Mouse (Mus musculus) liver, embryonic 16.5 days (tissue): ENCODE measurements around the gene Aldh1b1. TPM values are rescaled to one million over a fixed set of nuclear protein-coding genes. Genes with fewer than 3 reads are reported as not detected.

Source experiments
- ATAC-seq: fragments of 200-750 bp; cut with Nextera tagmentation; 2 replicates; pipeline ENCODE4 v1.8.0; 2017; ENCODE audit warnings: low read depth, mild to moderate bottlenecking, moderate number of reproducible peaks, moderate library complexity
- H3K27ac ChIP-seq: fragments of 300-500 bp; sonication (generic); 2 replicates; pipeline ENCODE4 v1.5.1; 2014; ENCODE audit warnings: mild to moderate bottlenecking, low read length
- H3K27me3 ChIP-seq: fragments of 300-500 bp; sonication (generic); 2 replicates; pipeline ENCODE4 v1.6.1; 2014; ENCODE audit warnings: low read depth, low read length, mixed read lengths; ENCODE audit not compliant: control insufficient read depth, insufficient read depth
- H3K36me3 ChIP-seq: fragments of 300-500 bp; sonication (generic); 2 replicates; pipeline ENCODE4 v1.6.1; 2014; ENCODE audit warnings: mild to moderate bottlenecking; ENCODE audit not compliant: control insufficient read depth, insufficient read depth
- H3K4me1 ChIP-seq: fragments of 300-500 bp; sonication (generic); 2 replicates; pipeline ENCODE4 v1.6.1; 2014; ENCODE audit warnings: low read depth, low read length, mixed read lengths; ENCODE audit not compliant: control insufficient read depth
- H3K4me2 ChIP-seq: fragments of 300-500 bp; sonication (generic); 2 replicates; pipeline ENCODE4 v1.6.1; 2014; ENCODE audit warnings: low read depth, low read length, mixed read lengths
- H3K4me3 ChIP-seq: fragments of 300-500 bp; sonication (generic); 2 replicates; pipeline ENCODE4 v1.5.1; 2014; ENCODE audit warnings: low read depth, mild to moderate bottlenecking, low read length
- H3K9ac ChIP-seq: fragments of 300-500 bp; sonication (generic); 2 replicates; pipeline ENCODE4 v1.6.1; 2014; ENCODE audit warnings: low read depth, low read length
- H3K9me3 ChIP-seq: fragments of 300-500 bp; sonication (generic); replicated peaks from 2 replicates; pipeline ENCODE4 v1.6.1; 2016; ENCODE audit warnings: low read length; ENCODE audit not compliant: control insufficient read depth
- WGBS: fragments of 180-500 bp; shearing (Covaris S2); extraction: QIAGEN DNeasy Blood & Tissue Kit; methylation state at CpG from one replicate; pipeline ENCODE4 v1.1.7; 2014; ENCODE audit not compliant: insufficient replicate concordance; 5-methylcytosine and 5-hydroxymethylcytosine counted together
- polyA plus RNA-seq: library from polyadenylated mRNA; unstranded; fragments of >200 nt; fragmentation: Nextera tagmentation; extraction: Ambion mirVana; gene quantifications from 2 replicates; pipeline ENCODE4 v1.2.1, GENCODE M21; 2015

The Aldh1b1 gene
- polyA plus RNA-seq, 1 experiment from 2014 or later = 114 TPM

DNA sequence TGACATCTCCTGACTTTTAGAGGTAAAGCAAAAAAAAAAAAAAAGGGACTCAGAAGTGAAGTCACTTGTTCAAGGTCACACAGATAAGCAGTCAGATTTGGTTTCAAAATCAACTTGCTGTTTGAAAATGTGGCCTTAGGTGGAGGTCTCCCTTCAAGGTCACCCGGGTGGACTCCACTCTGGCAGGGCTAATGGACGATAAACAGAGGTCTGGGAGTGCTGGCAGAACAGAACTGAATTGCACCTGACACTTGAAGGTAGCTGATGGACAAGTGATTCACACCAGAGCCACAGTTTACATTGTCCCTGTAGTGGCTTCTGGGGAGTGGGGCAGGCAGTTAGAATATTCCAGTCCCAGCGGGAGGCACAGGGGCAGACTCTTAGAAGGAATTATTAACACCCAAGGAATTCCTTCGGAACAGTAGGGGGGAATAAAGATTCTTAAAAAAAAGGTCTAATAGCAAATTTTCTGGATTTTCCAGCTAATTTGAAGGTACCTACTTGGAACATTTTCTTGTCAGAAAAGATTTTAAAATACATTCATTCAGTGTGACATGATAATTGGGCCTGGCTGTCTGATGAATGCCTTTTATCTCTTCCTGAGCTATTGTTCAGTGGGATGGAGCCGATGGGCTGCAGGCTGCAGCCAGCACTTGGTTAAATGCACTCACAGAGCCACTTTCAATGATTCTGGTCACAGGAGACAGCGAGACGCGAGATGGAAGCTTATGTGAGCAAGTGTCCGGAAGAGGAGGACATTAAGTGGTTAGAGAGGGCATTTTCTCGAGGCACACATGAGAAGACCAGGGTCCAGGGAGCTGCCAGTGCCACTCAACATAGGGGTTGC, 28.8 kb upstream of the Aldh1b1 start:
- Histone ChIP-seq H3K4me2 (no peak overlapping the region), H3K4me3 (no peak overlapping the region), H3K9me3 (no peaks in the 10 kb centered on the region), H3K27me3 (peaks cover 6% of the 10 kb centered on the region), H3K4me1 (peaks cover 4% of the 10 kb centered on the region), H3K27ac (no peak overlapping the region), H3K9ac (no peak overlapping the region), H3K36me3 (no peaks in the 10 kb centered on the region)
- 34% methylated on average over 10 of the region's 10 CpGs for WGBS
- no peak for ATAC-seq

GRCm38 (mm10) chr4:45770638-45771033, 28.2 kb upstream of the Aldh1b1 start:
- Histone ChIP-seq H3K4me1 (no peaks in the 10 kb centered on the region; the same call in 1 of the 2 replicates), H3K9ac (no peak overlapping the region), H3K4me3 (no peak overlapping the region), H3K36me3 (no peaks in the 10 kb centered on the region), H3K4me2 (no peak overlapping the region), H3K27ac (no peak overlapping the region), H3K9me3 (no peaks in the 10 kb centered on the region), H3K27me3 (peaks cover under 1% of the 10 kb centered on the region)
- ATAC-seq = no peak
- 37% methylated on average over 4 of the region's 4 CpGs for WGBS

DNA sequence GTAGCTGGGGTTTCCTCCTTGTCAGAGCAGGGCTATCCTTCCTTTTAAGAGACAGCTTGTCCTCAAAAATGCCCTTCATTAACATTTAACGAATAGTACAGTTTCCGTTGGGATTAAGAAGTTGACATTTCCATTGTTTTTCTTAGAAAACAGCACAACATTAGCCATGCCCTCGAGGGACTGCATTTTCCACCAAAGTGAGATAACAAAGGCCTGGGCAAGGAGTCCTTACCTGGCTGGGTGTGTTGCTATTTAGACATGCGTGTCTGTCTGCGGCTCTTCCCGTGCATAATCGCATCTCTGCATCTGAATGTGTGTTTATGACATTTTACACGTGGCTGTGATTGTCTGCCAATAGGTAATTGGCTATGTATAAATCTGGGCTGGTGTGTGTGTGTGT, 27.6 kb upstream of the Aldh1b1 start:
- H3K36me3 ChIP-seq = no peaks in the 10 kb centered on the region
- ATAC-seq = no peak
- H3K4me1 ChIP-seq = no peaks in the 10 kb centered on the region; the same call in 1 of the 2 replicates
- 34% methylated on average over 8 of the region's 8 CpGs for WGBS
- no peak overlapping the region for H3K9ac ChIP-seq
- H3K27ac ChIP-seq = no peak overlapping the region
- H3K4me2 ChIP-seq = no peak overlapping the region
- no peaks in the 10 kb centered on the region; the same call in none of the 2 replicates for H3K27me3 ChIP-seq
- H3K4me3 ChIP-seq = no peak overlapping the region
- H3K9me3 ChIP-seq = no peaks in the 10 kb centered on the region

GRCm38 (mm10) chr4:45771619-45772018, 27.2 kb upstream of the Aldh1b1 start:
- Histone ChIP-seq H3K36me3 (no peaks in the 10 kb centered on the region), H3K4me3 (no peak overlapping the region), H3K27me3 (no peaks in the 10 kb centered on the region; the same call in none of the 2 replicates), H3K4me2 (no peak overlapping the region), H3K4me1 (no peaks in the 10 kb centered on the region; the same call in 1 of the 2 replicates), H3K27ac (no peak overlapping the region), H3K9ac (no peak overlapping the region), H3K9me3 (no peaks in the 10 kb centered on the region)
- 3% methylated on average over 5 of the region's 5 CpGs for WGBS
- ATAC-seq = no peak

- no peak for ATAC-seq
- WGBS = 32% methylated on average over 1 of the region's 1 CpGs
These were observed 15.2 kb upstream of the Aldh1b1 start for GRCm38 (mm10) chr4:45783671-45784070.

DNA sequence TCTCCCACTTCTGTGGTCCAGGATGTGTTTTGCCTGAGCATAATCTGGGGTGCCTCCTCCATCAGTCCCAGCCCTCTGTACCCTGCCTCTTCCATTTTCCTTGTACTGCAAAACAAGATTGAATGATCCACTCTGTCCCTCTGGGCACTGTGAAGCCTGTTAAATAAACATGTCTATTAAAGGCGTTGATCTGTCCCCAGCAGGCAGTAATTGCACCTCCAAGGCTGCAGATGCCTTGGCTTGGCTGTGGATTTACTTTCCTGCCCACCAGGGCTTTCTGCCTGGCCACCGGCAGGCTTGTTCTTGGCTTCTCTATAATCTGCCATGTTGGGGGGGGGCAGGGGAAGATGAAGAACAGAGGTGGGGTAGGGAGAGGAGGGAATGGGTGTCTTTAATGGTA, 12.9 kb upstream of the Aldh1b1 start:
- WGBS = 42% methylated on average over 2 of the region's 2 CpGs

More at GRCm38 (mm10) chr4:45783671-45784070, 15.2 kb upstream of the Aldh1b1 start:
- H3K4me2 ChIP-seq = no peak overlapping the region
- no peaks in the 10 kb centered on the region for H3K27me3 ChIP-seq
- peaks cover 8% of the 10 kb centered on the region for H3K4me1 ChIP-seq
- H3K9ac ChIP-seq = no peak overlapping the region
- no peak overlapping the region for H3K27ac ChIP-seq
- H3K36me3 ChIP-seq = no peaks in the 10 kb centered on the region
- H3K4me3 ChIP-seq = no peak overlapping the region
- H3K9me3 ChIP-seq = no peaks in the 10 kb centered on the region

DNA sequence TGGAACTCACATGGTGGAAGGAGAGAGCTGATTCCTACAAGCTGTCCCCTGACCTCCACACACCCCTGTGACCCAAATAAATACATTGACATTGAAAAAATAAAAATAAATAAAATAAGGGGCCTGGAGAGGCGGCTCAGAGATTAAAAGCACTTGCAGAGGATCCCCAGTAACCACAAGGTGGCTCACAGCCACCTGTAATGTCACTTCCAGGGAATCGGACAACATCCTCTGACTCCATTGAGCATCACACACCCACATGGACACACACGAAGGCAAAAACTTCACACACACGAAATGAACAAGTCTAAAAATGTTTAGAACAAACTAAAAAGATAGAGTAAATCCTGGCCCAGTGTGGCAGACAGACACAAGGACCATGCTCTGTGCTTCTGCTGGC, 12.1 kb upstream of the Aldh1b1 start:
- H3K4me2 ChIP-seq = no peak overlapping the region
- H3K27me3 ChIP-seq = no peaks in the 10 kb centered on the region
- H3K9me3 ChIP-seq = no peaks in the 10 kb centered on the region
- peaks cover 16% of the 10 kb centered on the region for H3K4me1 ChIP-seq
- no peak overlapping the region for H3K27ac ChIP-seq
- no peaks in the 10 kb centered on the region for H3K36me3 ChIP-seq
- H3K9ac ChIP-seq = no peak overlapping the region
- no peak overlapping the region for H3K4me3 ChIP-seq
- no peak for ATAC-seq
- 40% methylated on average over 4 of the region's 4 CpGs for WGBS

More for the DNA sequence above, 12.9 kb upstream of the Aldh1b1 start:
- H3K4me1 ChIP-seq = peaks cover 16% of the 10 kb centered on the region
- H3K27me3 ChIP-seq = no peaks in the 10 kb centered on the region
- no peak overlapping the region for H3K9ac ChIP-seq
- H3K9me3 ChIP-seq = no peaks in the 10 kb centered on the region
- H3K4me3 ChIP-seq = no peak overlapping the region
- no peak overlapping the region for H3K27ac ChIP-seq
- H3K36me3 ChIP-seq = no peaks in the 10 kb centered on the region
- ATAC-seq = no peak
- no peak overlapping the region for H3K4me2 ChIP-seq

GRCm38 (mm10) chr4:45788446-45789081, 10.3 kb upstream of the Aldh1b1 start:
- no peak overlapping the region for H3K9ac ChIP-seq
- H3K9me3 ChIP-seq = no peaks in the 10 kb centered on the region
- no peak overlapping the region for H3K4me2 ChIP-seq
- H3K4me1 ChIP-seq = peaks cover 16% of the 10 kb centered on the region
- no peaks in the 10 kb centered on the region for H3K27me3 ChIP-seq
- no peak overlapping the region for H3K4me3 ChIP-seq
- H3K36me3 ChIP-seq = no peaks in the 10 kb centered on the region
- no peak for ATAC-seq
- 39% methylated on average over 13 of the region's 13 CpGs for WGBS
- peak overlapping the region; percentile 63; the same call in 1 of the 2 replicates for H3K27ac ChIP-seq
